Mouse (Mus musculus) thymus, adult 2 months (tissue): ENCODE measurements around the gene Eif4e. TPM values are rescaled to one million over a fixed set of nuclear protein-coding genes. Genes with fewer than 3 reads are reported as not detected.

Experiments used
- DNase-seq: peaks from one replicate; pipeline ENCODE4 v3.0.0; 2021
- H3K27ac ChIP-seq: fragments of 200-500 bp; 2 replicates; pipeline ENCODE4 v1.5.1; 2012; ENCODE audit warnings: low read length, control low read depth; ENCODE audit not compliant: control insufficient read depth, insufficient read depth
- H3K27me3 ChIP-seq: fragments of 200-500 bp; 2 replicates; pipeline ENCODE4 v1.6.1; 2012; ENCODE audit warnings: mild to moderate bottlenecking, low read length, moderate library complexity, mixed read lengths; ENCODE audit not compliant: control insufficient read depth, insufficient read depth
- H3K36me3 ChIP-seq: fragments of 200-500 bp; 2 replicates; pipeline ENCODE4 v1.6.1; 2012; ENCODE audit warnings: mild to moderate bottlenecking, low read length, moderate library complexity; ENCODE audit not compliant: control insufficient read depth, insufficient read depth
- H3K4me1 ChIP-seq: fragments of 200-500 bp; replicated peaks from 2 replicates; pipeline ENCODE4 v1.6.1; 2012; ENCODE audit warnings: low read length; ENCODE audit not compliant: control insufficient read depth, insufficient read depth
- H3K4me3 ChIP-seq: fragments of 200-500 bp; 2 replicates; pipeline ENCODE4 v1.5.1; 2012; ENCODE audit warnings: mild to moderate bottlenecking, low read length, control low read depth, moderate library complexity; ENCODE audit not compliant: control insufficient read depth, insufficient read depth
- CTCF ChIP-seq: fragments of 200-500 bp; IDR thresholded peaks from 2 replicates; pipeline ENCODE4 v1.5.1; 2012; ENCODE audit warnings: mild to moderate bottlenecking, control low read depth, low read length, moderate library complexity, borderline replicate concordance; ENCODE audit not compliant: control insufficient read depth, poor library complexity, insufficient read depth; ENCODE audit errors: extremely low read depth
- POLR2A ChIP-seq: fragments of 200-500 bp; IDR thresholded peaks from 2 replicates; pipeline ENCODE4 v1.6.1; 2012; ENCODE audit warnings: mild to moderate bottlenecking, low read length, control low read depth, moderate library complexity; ENCODE audit not compliant: control insufficient read depth, poor library complexity, insufficient read depth; ENCODE audit errors: extremely low read depth
- WGBS: fragments of 180-500 bp; shearing (Covaris S2); methylation state at CpG from one replicate; pipeline ENCODE4 v1.1.7; 2018; 5-methylcytosine and 5-hydroxymethylcytosine counted together
- polyA plus RNA-seq: library from polyadenylated mRNA; depleted of rRNA; stranded (reverse); fragments of >200 nt; gene quantifications from 2 replicates; pipeline ENCODE4 v1.2.3, GENCODE M21; 2012; rRNA removed

Gene Eif4e
- polyA plus RNA-seq: 20.1 and 25.1 TPM in 2 replicates

- Histone ChIP-seq H3K36me3 (no peaks in the 10 kb centered on the region), H3K27ac (peak within 1 kb of the TSS; percentile 59), H3K27me3 (no peaks in the 10 kb centered on the region), H3K4me3 (peak within 1 kb of the TSS; percentile 74), H3K4me1 (peaks cover 7% of the 10 kb centered on the region)
- peak; percentile 44 for DNase-seq
- TF ChIP-seq CTCF (no peak), POLR2A (no peak)
- 10% methylated on average over 39 of the region's 39 CpGs for WGBS
Measured at GRCm38 (mm10) chr3:138526073-138526915, at the start of gene Eif4e. Gene Eif4e (plus strand): TSS chr3:138526179.

- Histone ChIP-seq H3K36me3 (peaks cover 23% of the 10 kb centered on the region), H3K4me1 (no peaks in the 10 kb centered on the region), H3K27me3 (no peaks in the 10 kb centered on the region), H3K4me3 (no peak overlapping the region), H3K27ac (no peak overlapping the region)
- no peak for TF ChIP-seq POLR2A
- TF ChIP-seq CTCF: no peak
- 97% methylated on average over 8 of the region's 8 CpGs for WGBS
- no peak for DNase-seq
Measured at GRCm38 (mm10) chr3:138479489-138479888, 46.5 kb upstream of the Eif4e start.

GRCm38 (mm10) chr3:138481526-138482284 lies 44.3 kb upstream of the Eif4e start:
- Histone ChIP-seq H3K4me3 (no peak overlapping the region), H3K27me3 (no peaks in the 10 kb centered on the region), H3K27ac (no peak overlapping the region), H3K36me3 (peaks cover 23% of the 10 kb centered on the region), H3K4me1 (no peaks in the 10 kb centered on the region)
- WGBS: 90% methylated on average over 14 of the region's 14 CpGs
- no peak for DNase-seq
- no peak for TF ChIP-seq POLR2A
- TF ChIP-seq CTCF: no peak

- H3K27me3 ChIP-seq: no peaks in the 10 kb centered on the region
- no peak overlapping the region for H3K4me3 ChIP-seq
- H3K4me1 ChIP-seq: no peaks in the 10 kb centered on the region
- DNase-seq: no peak
- WGBS: 89% methylated on average over 2 of the region's 2 CpGs
- no peak for TF ChIP-seq CTCF
- no peak for TF ChIP-seq POLR2A
- no peak overlapping the region for H3K27ac ChIP-seq
- H3K36me3 ChIP-seq: peaks cover 23% of the 10 kb centered on the region
Measured at GRCm38 (mm10) chr3:138483240-138483639, 42.7 kb upstream of the Eif4e start.

GRCm38 (mm10) chr3:138488584-138489326 lies 37.2 kb upstream of the Eif4e start:
- Histone ChIP-seq H3K27ac (no peak overlapping the region), H3K4me1 (no peaks in the 10 kb centered on the region; the same call in 1 of the 2 replicates), H3K36me3 (no peaks in the 10 kb centered on the region), H3K4me3 (peak overlapping the region; percentile 65), H3K27me3 (no peaks in the 10 kb centered on the region)
- TF ChIP-seq POLR2A (no peak), CTCF (no peak)
- no peak for DNase-seq
- WGBS: under 1% methylated on average over 60 of the region's 61 CpGs
